Mouse (Mus musculus) cerebellum, postnatal 25 days (tissue): Measurements from ENCODE around the gene Hoxd3.

ENCODE experiments used
- DNase-seq, 2 experiments: peaks; one replicate each; pipeline ENCODE4 v3.0.0; 2021; ENCODE audit warnings: mixed read lengths in 2 of 2

The Hoxd3 gene

GRCm38 (mm10) chr2:74679596-74679971, 32.1 kb upstream of the Hoxd3 start:
- DNase-seq = no peak

- DNase-seq = no peak
Observed at GRCm38 (mm10) chr2:74679980-74680379, 31.7 kb upstream of the Hoxd3 start.

- DNase-seq = no peak
Observed at GRCm38 (mm10) chr2:74680561-74681398, 30.9 kb upstream of the Hoxd3 start.

GRCm38 (mm10) chr2:74681594-74682531, 29.9 kb upstream of the Hoxd3 start:
- no peak for DNase-seq

- DNase-seq = no peak
Observed at GRCm38 (mm10) chr2:74682796-74683195, 28.9 kb upstream of the Hoxd3 start.

GRCm38 (mm10) chr2:74683471-74683951, 28.2 kb upstream of the Hoxd3 start:
- DNase-seq = no peak

GRCm38 (mm10) chr2:74684106-74684505, 27.6 kb upstream of the Hoxd3 start:
- no peak for DNase-seq

GRCm38 (mm10) chr2:74685059-74685603, 26.6 kb upstream of the Hoxd3 start:
- DNase-seq = no peak

- DNase-seq = peak; percentile 50 to 64
Observed at GRCm38 (mm10) chr2:74686301-74686987, 25.3 kb upstream of the Hoxd3 start.

- no peak for DNase-seq
Observed at GRCm38 (mm10) chr2:74686988-74687697, 24.6 kb upstream of the Hoxd3 start.

- no peak for DNase-seq
Observed at GRCm38 (mm10) chr2:74687698-74688555, 23.8 kb upstream of the Hoxd3 start.

- DNase-seq = no peak
Observed at GRCm38 (mm10) chr2:74688795-74689573, 22.7 kb upstream of the Hoxd3 start.

- no peak for DNase-seq
Observed at GRCm38 (mm10) chr2:74689574-74690337, 22.0 kb upstream of the Hoxd3 start.

- DNase-seq = no peak
Observed at GRCm38 (mm10) chr2:74690338-74690716, 21.4 kb upstream of the Hoxd3 start.

- DNase-seq = no peak
Observed at GRCm38 (mm10) chr2:74691022-74691951, 20.4 kb upstream of the Hoxd3 start, which contains the start of gene Hoxd10. TSS of gene Hoxd10 (plus strand) at chr2:74691924.

GRCm38 (mm10) chr2:74691995-74692807, 19.5 kb upstream of the Hoxd3 start:
- no peak for DNase-seq

- DNase-seq = no peak
Observed at GRCm38 (mm10) chr2:74692808-74693431, 18.8 kb upstream of the Hoxd3 start.
